Mouse (Mus musculus): ENCODE measurements around the gene H2-Ke6. TPM values are rescaled to one million over a fixed set of nuclear protein-coding genes. Genes with fewer than 3 reads are reported as not detected.
A peak's percentile ranks its signal among the peaks of the same experiment; 100 is the strongest.
"Not testable (repeated sequence)": the region's sequence is repeated elsewhere in the genome, so short reads cannot be mapped to it uniquely, and the experiment has no call there.

H2-Ke6 gene
- polyA plus RNA-seq, 1 experiment, result 84.6 TPM

DNA sequence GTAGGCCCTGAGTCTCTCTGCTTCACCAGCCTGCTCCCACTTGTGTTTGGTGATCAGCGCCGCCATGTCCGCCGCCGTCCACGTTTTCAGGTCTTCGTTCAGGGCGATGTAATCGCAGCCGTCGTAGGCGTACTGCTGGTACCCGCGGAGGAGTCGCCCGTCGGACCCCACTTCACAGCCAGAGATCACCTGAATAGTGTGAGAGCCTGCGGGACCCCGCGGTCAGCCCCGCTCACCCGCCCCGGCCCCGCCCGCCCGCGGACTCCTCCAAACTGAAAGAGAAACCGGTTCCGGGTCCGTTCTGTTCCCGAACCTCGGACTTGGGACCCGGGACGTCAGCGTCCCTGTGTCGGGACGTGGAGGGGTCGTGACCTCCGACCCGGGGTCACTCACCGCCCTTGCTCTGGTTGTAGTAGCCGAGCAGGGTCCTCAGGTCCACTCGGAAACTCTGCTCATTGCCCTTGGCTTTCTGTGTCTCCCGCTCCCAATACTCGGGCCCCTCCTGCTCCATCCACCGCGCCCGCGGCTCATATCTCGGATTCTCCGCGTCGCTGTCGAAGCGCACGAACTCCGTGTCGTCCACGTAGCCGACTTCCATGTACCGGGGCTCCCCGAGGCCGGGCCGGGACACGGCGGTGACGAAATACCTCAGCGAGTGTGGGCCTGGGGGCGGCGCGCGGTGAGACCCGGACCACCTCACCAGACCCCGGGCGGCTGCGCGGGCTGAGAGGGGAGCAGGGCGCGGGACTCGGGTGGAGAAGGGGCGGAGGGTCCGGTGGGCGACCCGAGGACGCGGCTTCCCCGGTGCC lies 28.3 kb downstream of the H2-Ke6 start:
- no peak for DNase-seq (ENCODE audit: extremely low spot score in 1 of 2, low spot score in 1 of 2)

DNA sequence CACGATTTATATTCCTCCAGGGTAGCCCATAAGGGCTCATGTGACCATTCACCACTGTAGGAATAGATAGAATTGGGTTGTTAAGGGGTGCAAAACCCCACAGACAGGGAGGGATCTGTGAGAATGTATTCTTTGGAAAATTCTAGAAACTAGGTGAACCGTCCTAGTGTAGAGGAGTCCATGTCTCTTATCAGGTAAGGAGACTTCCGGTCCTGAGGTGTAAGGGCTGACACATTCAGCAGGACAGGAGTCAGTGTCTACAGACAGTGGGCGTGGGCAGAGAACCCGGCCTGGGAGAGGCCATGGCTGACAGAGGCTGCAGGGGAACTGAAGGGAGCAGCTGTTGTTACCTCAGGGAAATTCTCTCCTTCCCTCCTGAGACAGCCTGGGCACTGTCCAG lies 29.2 kb downstream of the H2-Ke6 start:
- DNase-seq (ENCODE audit: extremely low spot score in 1 of 2, low spot score in 1 of 2), result not testable (repeated sequence)

DNA sequence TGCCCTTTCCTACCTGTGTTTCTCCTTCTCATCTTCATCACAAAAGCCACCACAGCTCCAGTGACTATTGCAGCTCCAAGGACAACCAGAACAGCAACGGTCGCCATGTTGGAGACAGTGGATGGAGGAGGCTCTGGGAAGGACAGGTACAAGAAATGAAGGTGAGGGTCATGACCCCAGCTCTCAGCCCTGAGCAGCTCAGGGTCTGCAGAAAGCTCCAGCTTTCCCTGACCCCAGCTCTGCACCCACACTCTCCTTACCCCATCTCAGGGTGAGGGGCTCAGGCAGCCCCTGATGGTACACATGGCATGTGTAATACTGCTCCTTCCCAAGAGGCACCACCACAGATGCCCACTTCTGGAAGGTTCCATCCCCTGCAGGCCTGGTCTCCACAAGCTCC lies 30.8 kb downstream of the H2-Ke6 start:
- not testable (repeated sequence) for DNase-seq (ENCODE audit: extremely low spot score in 1 of 2, low spot score in 1 of 2)

DNA sequence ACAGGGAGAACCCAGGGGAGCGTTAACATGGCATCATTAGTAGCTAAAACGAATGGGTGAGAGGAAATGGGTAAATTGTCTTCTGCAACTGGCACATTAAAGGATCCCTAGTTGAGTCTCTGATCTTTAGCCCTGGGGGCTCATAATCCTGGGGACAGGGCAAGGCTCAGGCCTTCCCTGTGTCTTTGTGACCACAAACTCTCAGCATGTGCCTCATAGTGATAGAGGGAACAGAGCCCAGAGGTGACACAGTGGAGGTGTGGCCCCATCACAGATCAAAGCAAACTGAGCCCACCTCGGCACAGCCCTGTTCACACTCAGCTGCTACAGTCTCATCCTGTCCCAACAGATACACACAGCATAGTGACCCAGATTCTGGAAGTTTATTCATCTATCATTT lies 32.2 kb downstream of the H2-Ke6 start:
- no peak for DNase-seq (ENCODE audit: extremely low spot score in 1 of 2, low spot score in 1 of 2)

DNA sequence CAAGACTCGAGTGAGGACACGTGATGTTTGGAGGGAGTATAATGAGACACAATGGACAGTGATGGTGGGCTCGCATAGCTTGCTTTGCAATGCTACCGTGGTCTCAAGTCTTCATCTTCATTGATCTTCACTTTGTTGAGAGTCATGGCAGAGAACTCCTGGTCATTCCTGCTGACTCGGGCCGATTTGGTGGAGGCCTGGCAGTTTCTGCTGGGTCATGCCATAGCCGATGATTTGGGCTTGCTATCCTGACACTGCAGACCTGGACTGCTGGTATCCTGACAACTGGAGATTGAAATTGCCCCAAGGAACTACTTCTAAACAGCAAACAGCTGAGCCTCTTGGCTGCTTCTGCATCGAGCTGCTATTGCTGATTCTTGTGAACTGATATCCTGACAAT lies 32.9 kb downstream of the H2-Ke6 start:
- no peak for DNase-seq (ENCODE audit: extremely low spot score in 1 of 2, low spot score in 1 of 2)

DNA sequence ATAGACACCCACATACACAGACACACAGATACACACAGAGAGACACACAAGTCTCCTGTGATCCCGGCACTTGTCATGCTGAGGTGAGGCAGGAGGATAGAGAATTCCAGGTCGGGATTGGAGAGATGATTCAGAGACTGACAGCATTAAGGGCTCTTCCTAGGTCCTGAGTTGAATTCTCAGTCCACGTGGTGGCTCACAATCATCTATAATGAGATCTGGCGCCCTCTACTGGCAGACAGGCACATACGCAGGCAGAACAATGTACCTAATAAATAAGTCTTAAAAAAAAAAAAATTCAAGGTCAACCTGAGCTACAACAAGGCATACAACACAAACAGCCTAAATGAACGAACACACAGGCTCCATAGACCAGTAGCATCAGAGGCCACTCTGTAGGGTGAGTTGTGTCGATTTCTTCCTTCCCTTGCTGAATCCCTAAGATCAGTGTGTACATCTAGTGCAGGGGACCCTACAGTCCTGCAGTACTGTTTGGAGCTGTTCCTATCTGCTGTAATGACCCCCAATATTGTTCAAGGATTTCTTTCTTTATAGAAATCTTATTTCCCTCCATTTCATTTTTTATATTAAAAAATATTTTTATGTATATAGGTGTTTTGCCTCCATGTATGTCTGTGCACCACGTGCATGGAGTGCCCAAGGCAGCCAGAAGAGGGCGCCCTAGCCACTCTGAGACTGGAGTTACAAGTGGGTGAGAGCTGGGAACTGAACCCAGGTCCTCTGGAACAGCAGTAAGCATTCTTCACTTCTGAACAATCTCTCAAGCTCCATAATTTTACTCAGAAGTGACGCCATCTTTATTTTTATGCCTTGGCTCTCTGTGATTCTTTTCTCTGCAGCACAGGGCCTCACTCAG lies 35.8 kb downstream of the H2-Ke6 start:
- DNase-seq (ENCODE audit: extremely low spot score in 1 of 2, low spot score in 1 of 2), result peak in 1 of 2 experiments; percentile 73

DNA sequence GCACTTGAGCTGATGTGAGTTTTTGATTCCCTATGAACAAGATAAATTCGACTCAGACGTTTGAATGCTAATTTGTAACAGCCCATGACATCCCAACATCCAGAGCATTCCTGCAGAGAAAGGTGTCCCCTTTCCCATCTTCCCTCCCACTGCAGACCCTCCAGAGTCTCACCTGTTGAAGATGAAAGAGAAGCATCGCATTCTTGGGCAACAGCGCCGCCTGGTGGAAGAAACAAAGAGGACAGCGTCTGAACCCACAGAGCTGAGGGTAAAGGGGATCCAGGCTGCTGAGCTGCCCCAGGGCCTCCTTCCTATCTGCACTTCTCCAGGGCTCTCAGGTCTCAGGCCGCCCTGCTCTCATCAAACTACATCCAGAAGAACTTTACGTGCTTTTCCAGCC lies 45.7 kb downstream of the H2-Ke6 start:
- DNase-seq (ENCODE audit: extremely low spot score in 1 of 2, low spot score in 1 of 2), result peak in 1 of 2 experiments; percentile 68

DNA sequence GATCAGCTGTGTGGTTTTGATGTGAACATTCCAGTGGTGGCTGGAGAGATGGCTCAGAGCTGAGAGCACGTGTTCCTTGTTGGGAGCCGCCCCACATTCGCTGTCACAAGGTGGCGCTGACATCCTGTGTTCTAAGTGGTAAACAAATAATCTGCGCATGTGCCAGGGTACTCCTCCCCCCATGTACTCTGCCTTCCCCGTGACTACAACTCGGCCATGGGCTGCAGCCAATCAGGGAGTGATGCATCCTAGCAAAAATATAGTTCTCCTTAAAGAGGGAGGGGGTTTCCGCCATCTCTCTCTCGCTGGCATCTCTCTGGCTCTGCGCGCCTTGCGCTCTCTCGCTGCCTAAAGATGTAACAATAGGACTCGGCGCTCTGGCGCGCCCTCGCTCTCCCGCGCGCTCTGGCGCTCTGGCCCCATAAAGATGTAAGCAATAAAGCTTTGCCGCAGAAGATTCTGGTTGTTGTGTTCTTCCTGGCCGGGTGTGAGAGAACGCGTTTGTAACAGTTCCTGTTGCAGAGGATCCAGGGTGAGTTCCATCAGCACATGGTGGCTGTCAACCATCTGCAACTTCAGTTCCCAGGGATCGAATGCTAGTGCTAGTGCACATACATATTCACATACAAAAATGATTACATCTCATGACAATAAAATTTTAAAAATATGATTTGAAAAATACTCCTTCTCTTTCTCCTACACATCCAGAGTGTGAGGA lies 46.5 kb downstream of the H2-Ke6 start:
- DNase-seq (ENCODE audit: extremely low spot score in 1 of 2, low spot score in 1 of 2), result peak; percentile 91

DNA sequence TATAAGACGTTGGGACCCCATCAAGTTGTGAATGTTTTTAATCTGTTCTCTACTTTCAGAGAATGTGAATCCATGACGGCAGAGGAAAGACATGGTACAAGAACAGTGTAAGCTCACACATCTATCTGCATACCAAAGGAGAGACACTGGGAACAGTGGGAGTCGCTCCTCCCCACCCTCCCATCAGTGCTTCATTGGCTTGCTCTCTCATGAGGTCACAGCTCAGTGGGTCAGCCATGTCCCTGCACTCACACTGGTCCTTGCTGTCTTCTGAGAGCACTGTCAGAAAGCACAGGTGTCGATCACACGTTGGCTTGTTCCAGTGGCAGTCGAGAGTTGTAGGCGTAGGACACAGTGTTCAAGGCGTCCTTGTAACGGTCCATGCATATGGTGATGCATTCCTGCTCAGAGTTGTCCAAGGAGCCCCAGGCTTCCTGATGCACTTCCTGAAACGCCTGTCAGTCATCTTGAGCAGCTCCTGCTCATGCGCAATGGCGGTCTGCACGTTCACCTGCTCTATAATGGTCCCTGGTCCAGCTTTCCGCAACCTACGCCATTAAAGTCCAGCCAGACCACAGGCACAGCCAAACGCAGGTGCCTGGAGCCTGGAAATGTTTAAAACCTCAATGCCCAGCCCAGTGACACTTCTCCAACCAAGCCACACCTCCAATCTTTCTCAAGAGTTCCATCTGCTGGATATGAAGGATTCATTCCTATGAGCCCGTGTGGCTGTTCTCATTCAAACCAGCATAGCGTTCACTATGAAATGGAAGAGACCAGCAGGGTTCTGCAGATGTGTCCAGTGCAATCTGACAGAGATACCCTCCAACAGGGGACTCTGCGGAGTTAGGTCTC lies 47.5 kb downstream of the H2-Ke6 start:
- DNase-seq (ENCODE audit: extremely low spot score in 1 of 2, low spot score in 1 of 2), result no peak

DNA sequence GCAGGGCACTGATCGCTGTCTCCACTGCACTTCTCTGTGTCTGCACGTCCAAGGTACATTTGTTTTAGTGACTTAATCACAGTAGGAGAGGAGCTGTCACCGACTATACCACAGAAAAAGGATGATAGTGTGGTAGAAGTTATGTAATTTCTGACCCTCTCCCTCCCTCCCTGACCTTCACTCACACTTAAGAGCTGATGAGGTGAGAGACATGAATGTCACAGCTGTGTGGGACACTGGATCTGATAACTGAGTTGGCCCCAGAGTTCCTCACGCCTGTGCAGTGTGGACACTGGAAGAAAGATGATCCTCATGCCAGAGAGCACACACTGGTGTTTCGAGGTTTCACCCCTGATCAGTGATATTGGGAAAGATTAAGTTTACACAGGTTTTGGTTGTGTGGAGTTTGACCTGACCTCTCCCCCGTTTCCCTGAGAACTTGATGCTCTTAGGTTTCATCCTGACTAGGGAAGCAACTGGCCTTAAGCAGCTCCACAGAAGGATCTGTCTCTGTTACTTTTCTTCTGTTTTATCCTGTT lies 48.3 kb downstream of the H2-Ke6 start:
- no peak for DNase-seq (ENCODE audit: extremely low spot score in 1 of 2, low spot score in 1 of 2)

DNA sequence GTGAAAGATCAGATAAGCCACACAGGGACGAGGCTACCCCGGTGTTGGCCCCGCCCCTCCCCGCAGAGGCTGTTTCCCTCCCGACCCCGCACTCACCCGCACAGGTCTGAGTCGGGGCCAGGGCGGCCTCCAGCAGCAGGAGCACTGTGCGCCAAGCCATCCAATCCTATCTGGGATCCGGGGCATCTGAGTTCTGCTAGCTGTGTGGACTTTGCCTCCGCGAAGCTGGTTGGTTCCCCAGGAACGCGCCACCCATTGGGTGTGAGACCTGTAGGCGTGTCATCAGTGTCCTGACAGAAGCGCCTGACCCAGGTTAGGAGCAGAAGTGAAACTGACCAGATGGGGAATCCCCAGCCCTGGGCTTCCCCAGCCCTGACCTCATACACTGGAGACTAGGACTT lies 49.2 kb downstream of the H2-Ke6 start:
- DNase-seq (ENCODE audit: extremely low spot score in 1 of 2, low spot score in 1 of 2), result no peak

DNA sequence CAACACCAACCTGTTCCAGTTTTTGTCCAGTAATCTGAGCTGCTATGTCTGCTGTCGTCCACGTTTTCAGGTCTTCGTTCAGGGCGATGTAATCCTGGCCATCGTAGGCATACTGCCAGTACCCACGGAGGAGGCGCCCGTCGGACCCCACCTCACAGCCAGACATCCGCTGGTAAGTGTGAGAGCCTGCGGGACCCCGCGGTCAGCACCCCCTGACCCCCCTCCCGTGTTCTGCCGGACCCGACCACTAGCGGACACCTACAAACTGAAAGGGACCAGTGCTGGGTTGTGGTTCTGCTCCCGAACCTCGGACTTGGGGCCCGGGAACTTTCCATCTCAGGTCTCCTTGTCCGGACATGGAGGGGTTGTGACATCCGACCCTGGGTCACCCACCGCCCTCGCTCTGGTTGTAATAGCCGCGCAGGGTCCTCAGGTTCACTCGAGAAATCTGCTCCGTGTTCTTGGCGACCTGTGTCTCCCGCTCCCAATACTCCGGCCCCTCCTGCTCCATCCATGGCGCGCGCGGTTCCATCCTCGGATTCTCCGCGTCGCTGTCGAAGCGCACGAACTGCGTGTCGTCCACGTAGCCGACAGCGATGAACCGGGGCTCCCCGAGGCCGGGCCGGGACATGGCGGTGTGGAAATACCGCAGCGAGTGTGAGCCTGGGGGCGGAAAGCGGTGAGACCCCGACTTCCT lies 49.9 kb downstream of the H2-Ke6 start:
- DNase-seq (ENCODE audit: extremely low spot score in 1 of 2, low spot score in 1 of 2), result no peak

Other genes with a start within 250 kb of the H2-Ke6 start
- 4.2 and 4.4 TPM in 2 replicates for gene Angptl4, start 246.2 kb downstream of the H2-Ke6 start, polyA plus RNA-seq (2012; rRNA removed)
- 171 and 180 TPM in 2 replicates for gene Kank3, start 217.5 kb downstream of the H2-Ke6 start, polyA plus RNA-seq (2012; rRNA removed)
- 683 and 811 TPM in 2 replicates for gene Rps28, start 203.5 kb downstream of the H2-Ke6 start, polyA plus RNA-seq (2012; rRNA removed)
- 316 and 318 TPM in 2 replicates for gene Ndufa7, start 203.5 kb downstream of the H2-Ke6 start, polyA plus RNA-seq (2012; rRNA removed)
- 30.1 and 31.8 TPM in 2 replicates for gene Cd320, start 185.0 kb downstream of the H2-Ke6 start, polyA plus RNA-seq (2012; rRNA removed)
- gene Gm7029, start 154.2 kb downstream of the H2-Ke6 start, polyA plus RNA-seq (2012; rRNA removed), result not detected in 2 replicates
- gene Kifc1, start 137.4 kb downstream of the H2-Ke6 start, polyA plus RNA-seq (2012; rRNA removed), result 2.5 and 2.6 TPM in 2 replicates
- 1.3 and 1.5 TPM in 2 replicates for gene Platr17, start 122.9 kb downstream of the H2-Ke6 start, polyA plus RNA-seq (2012; rRNA removed)
- gene Daxx, start 118.6 kb downstream of the H2-Ke6 start, polyA plus RNA-seq (2012; rRNA removed), result 26.4 and 27.2 TPM in 2 replicates
- gene Tapbp, start 112.2 kb downstream of the H2-Ke6 start, polyA plus RNA-seq (2012; rRNA removed), result 25.4 and 28.5 TPM in 2 replicates
- gene Zbtb22, start 112.2 kb downstream of the H2-Ke6 start, polyA plus RNA-seq (2012; rRNA removed), result 29.9 and 33.4 TPM in 2 replicates
- gene Rgl2, start 98.5 kb downstream of the H2-Ke6 start, polyA plus RNA-seq (2012; rRNA removed), result 154 and 161 TPM in 2 replicates
- gene Pfdn6, start 87.7 kb downstream of the H2-Ke6 start, polyA plus RNA-seq (2012; rRNA removed), result 101 and 130 TPM in 2 replicates
- 13.3 and 13.7 TPM in 2 replicates for gene Wdr46, start 87.4 kb downstream of the H2-Ke6 start, polyA plus RNA-seq (2012; rRNA removed)
- gene B3galt4, start 76.6 kb downstream of the H2-Ke6 start, polyA plus RNA-seq (2012; rRNA removed), result 6.9 and 7.5 TPM in 2 replicates
- 69.5 and 70.5 TPM in 2 replicates for gene Vps52, start 72.2 kb downstream of the H2-Ke6 start, polyA plus RNA-seq (2012; rRNA removed)
- 488 and 518 TPM in 2 replicates for gene Rps18, start 72.1 kb downstream of the H2-Ke6 start, polyA plus RNA-seq (2012; rRNA removed)
- gene H2-K1, start 27.7 kb downstream of the H2-Ke6 start, polyA plus RNA-seq (2012; rRNA removed), result 75.5 and 94.5 TPM in 2 replicates
- gene Ring1, start 3.4 kb downstream of the H2-Ke6 start, polyA plus RNA-seq (2012; rRNA removed), result 80.9 and 89.6 TPM in 2 replicates
- gene Slc39a7, start 3.6 kb upstream of the H2-Ke6 start, polyA plus RNA-seq (2012; rRNA removed), result 101 and 102 TPM in 2 replicates
- 69.5 and 79.4 TPM in 2 replicates for gene Rxrb, start 3.8 kb upstream of the H2-Ke6 start, polyA plus RNA-seq (2012; rRNA removed)
- 10.0 and 10.7 TPM in 2 replicates for gene Col11a2, start 11.4 kb upstream of the H2-Ke6 start, polyA plus RNA-seq (2012; rRNA removed)
- gene H2-Oa, start 64.3 kb upstream of the H2-Ke6 start, polyA plus RNA-seq (2012; rRNA removed), result 1.1 and 1.2 TPM in 2 replicates
- 26.3 and 26.8 TPM in 2 replicates for gene H2-DMa, start 91.5 kb upstream of the H2-Ke6 start, polyA plus RNA-seq (2012; rRNA removed)
- gene Brd2, start 94.6 kb upstream of the H2-Ke6 start, polyA plus RNA-seq (2012; rRNA removed), result 167 and 194 TPM in 2 replicates
- gene H2-DMb2, start 115.2 kb upstream of the H2-Ke6 start, polyA plus RNA-seq (2012; rRNA removed), result 0.99 and 1.1 TPM in 2 replicates
- 3.1 and 3.5 TPM in 2 replicates for gene H2-DMb1, start 125.0 kb upstream of the H2-Ke6 start, polyA plus RNA-seq (2012; rRNA removed)
- gene Tap1, start 159.5 kb upstream of the H2-Ke6 start, polyA plus RNA-seq (2012; rRNA removed), result 4.0 and 4.1 TPM in 2 replicates
- 4.5 and 4.7 TPM in 2 replicates for gene Psmb9, start 159.7 kb upstream of the H2-Ke6 start, polyA plus RNA-seq (2012; rRNA removed)
- 10.1 and 12.1 TPM in 2 replicates for gene Psmb8, start 169.7 kb upstream of the H2-Ke6 start, polyA plus RNA-seq (2012; rRNA removed)
- 9.1 and 10.1 TPM in 2 replicates for gene Tap2, start 175.5 kb upstream of the H2-Ke6 start, polyA plus RNA-seq (2012; rRNA removed)
- 0.78 and 1.1 TPM in 2 replicates for gene H2-Ob, start 210.8 kb upstream of the H2-Ke6 start, polyA plus RNA-seq (2012; rRNA removed)
- gene H2-Ab1, start 229.6 kb upstream of the H2-Ke6 start, polyA plus RNA-seq (2012; rRNA removed), result 4.7 and 5.2 TPM in 2 replicates

All from frontal cortex, adult 2 months (tissue).